Mouse (Mus musculus) kidney, adult 18-20 months (tissue): ENCODE measurements around the gene Gm20388.

Experiments used
- DNase-seq: peaks from one replicate; pipeline ENCODE4 v3.0.0; 2021

Gene Gm20388

GRCm38 (mm10) chr8:124045856-124046255 is 4135.2 kb downstream of the Gm20388 start:
- no peak for DNase-seq

DNA sequence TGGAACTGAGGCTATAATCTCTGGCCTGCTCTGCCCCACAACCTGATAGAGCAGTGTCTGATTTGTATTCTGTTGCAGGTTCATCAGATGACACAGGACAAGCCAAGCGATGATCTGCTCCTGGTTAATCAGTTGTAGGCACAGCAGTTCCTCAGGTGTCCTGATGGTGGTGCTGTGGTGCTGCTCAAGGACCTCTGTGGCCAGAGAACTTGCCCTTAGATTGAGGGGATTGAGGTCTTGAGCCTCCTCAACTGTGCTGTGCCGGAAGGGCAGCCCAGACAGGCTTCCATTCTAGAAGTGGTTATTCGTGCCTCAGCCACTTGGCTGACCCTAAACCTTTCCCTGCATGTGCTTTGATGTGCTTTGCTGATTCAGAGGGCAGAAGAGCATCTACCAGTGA is 4141.5 kb downstream of the Gm20388 start:
- peak; percentile 77 for DNase-seq

GRCm38 (mm10) chr8:124052568-124052967 is 4141.9 kb downstream of the Gm20388 start:
- DNase-seq = no peak

- DNase-seq = no peak
Measured at GRCm38 (mm10) chr8:124056832-124057655, 4146.4 kb downstream of the Gm20388 start.

DNA sequence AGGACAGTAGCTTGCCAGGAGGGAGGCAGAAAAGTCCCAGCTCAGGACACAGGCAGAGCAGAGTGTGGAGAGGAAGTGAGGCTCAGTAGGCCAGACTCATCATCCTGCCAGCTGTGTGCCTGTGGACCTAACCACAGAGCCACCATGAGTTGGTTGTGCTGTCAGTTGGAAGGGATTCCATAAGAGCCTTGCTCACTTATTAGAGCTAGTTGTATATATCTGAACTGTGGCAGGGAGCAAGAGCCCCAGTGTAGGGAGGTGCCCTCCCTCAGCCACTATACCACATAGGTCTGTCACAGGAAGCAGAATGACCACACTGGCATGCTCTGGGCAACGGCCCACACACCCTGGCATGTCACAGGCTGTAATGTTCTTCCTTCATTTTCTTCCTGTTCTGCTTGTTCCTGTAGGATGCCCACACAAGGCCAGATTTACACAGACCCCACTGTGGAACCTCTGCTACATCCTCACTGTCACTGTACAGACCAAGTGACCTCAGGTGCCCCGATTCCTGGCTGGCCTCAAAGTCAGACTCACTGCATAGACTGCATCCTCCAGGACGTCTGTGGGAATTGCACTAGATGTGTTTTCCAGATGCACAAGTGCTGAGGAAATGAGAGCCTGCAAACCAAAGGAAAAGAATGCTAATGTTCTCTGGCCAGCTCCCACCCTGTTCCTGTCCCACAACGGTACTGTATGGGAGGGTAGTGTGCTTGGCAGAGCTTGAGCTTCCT is 4155.9 kb downstream of the Gm20388 start:
- no peak for DNase-seq

DNA sequence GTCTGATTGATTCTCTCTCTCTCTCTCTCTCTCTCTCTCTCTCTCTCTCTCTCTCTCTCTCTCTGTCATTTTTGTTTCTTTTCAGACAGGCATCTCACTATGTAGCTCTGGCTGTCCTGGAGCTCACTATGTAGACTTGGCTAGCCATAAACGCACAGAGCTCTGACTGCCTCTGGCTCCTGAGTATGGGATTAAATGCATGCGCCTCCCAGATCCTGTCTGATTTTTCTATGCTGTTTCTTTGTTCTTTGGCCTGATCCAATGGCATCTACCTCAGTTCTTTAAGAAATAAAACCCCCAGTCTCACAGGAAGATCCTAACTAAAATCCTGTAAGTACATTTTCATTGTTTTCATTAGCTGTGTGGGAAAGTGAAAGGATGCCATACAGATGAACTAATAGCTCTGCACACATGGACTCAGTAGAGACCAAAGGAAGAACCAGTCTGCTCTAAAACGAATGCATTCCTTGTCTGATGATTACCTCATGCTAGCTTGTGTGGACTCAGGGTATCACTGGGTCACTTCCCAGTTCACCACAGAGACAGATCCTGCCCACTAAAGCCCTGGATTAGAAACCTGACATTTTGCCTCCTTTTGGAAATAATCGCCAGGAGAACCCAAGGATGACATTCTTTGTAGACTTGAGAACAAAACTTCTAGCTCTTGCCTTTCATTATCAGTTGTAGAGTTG is 4156.6 kb downstream of the Gm20388 start:
- no peak for DNase-seq

GRCm38 (mm10) chr8:124070363-124071324 is 4160.0 kb downstream of the Gm20388 start:
- no peak for DNase-seq

DNA sequence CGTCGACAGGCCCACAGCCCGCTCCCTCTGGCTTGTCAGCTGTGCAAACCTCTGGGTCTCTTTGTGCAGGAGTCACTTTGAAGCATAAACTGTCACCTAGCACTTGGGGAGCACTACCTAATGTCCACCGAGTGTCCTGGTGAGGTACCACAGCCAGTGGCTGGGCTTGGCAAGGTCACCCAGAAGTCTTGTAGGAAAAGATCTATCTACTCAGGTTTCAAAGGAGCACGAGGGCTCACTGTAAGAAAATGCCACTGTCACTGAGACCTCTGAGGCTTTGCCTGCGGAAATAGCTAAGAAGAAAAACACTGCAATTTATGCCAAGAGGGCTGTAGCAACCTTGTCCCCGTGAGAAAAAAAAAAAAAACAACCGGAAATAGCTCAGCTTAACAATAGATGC is 4165.3 kb downstream of the Gm20388 start:
- no peak for DNase-seq

DNA sequence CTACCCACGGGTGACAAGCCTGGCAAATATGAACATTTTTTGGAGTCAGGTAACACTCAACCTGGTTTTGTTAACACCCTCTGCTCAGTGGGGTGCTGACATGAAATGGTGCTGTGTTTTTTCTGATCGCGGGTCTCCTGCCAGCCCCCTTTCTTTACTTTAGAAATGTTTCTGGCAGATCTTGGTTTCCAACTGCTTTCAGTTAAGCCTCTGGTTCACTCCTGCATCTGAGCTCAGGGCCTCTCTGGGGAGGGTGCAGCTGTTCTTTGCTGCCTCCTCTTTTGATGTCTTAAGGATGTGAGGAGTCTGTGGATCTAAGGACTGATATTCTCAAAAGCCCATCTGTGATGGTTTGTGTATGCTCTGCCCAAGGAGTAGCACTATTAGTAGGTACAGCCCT is 4165.8 kb downstream of the Gm20388 start:
- DNase-seq = no peak

- no peak for DNase-seq
Measured at GRCm38 (mm10) chr8:124077377-124077776, 4166.7 kb downstream of the Gm20388 start.

DNA sequence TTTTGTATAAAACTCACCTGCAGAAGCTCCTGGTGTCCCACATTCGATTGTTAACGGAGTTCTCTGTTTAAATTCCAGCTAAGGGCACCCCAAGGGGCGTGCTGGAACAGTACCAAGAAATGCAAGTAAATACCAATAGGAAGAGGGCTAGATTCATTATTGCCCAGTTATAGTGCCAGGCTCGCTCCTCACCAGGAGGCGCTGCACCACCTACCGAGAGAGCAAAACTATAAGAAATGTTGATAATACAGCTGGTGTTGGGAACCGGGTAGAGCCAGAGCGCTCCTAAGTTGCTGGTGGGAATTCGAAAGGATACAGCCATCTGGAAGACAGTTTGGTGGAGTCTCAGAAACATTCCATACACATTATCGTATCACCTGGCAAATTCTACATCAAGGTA is 4167.4 kb downstream of the Gm20388 start:
- DNase-seq = no peak

DNA sequence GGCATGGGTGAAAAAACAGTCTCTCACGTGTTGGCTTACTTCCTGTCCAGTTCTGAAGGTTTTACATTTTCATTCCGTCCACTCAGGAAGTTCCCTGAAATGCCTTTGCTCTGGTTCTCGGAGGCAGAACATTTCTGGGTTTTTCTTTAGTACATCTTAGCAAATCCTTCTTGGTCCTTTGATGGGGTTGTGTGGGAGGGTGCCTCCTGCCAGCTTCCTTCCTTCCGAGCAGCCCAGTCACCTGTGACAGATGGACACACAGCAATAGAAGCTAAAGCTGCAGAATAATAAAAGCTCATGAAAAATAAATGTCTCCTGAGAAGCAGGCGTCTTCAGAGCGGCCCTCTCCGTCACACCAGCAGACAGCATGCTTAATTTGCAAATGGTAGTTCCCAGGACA is 4168.3 kb downstream of the Gm20388 start:
- no peak for DNase-seq

GRCm38 (mm10) chr8:124080467-124081326 is 4170.1 kb downstream of the Gm20388 start:
- no peak for DNase-seq

GRCm38 (mm10) chr8:124082616-124083015 is 4172.0 kb downstream of the Gm20388 start:
- no peak for DNase-seq

DNA sequence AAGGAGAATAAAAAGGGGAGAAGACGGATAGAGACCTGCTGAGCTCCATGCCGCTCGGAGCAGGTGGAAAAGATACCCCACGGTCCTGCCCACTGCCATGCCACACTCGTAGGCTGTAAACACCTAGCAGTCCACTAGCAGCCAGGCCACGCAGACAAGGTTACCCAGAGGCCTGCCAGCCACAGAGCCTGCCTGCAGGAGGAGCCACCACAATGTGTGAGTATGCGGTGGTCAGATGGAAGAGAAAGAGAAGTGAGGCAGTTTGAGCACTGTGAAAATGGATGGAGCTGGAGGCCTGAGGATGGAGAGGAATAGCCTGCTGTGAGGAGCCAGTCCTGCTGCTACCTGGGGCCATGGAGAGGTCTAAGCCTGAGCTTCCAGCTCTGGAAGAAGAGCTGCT is 4173.0 kb downstream of the Gm20388 start:
- DNase-seq = no peak

GRCm38 (mm10) chr8:124085668-124086067 is 4175.0 kb downstream of the Gm20388 start:
- DNase-seq = no peak

DNA sequence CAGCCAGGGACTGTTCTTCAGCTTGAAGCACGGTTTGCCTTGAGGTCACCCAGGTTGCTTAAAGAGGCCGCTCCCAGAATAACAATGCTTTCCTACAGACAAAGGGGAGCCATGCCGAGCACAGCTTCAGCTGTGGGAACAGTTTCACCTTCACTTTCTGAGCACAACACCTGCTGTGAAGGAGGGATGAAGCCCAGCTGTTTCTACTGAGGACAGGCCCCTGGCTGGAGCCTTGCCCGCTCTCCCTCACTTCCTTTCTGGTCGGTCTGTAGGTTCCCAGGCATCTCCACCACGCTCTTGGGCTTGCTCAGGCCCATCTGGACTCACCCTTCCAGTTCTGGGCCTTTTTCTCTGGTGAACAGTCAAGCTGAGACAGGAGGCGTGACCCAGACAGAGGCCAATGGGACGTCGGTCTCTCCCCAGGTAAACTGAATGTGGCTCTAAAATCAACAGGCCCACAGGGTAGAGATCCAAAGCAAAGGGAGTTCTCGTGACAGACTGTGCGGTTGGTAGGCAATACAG is 4177.5 kb downstream of the Gm20388 start:
- no peak for DNase-seq

GRCm38 (mm10) chr8:124089016-124089415 is 4178.4 kb downstream of the Gm20388 start:
- DNase-seq = no peak

GRCm38 (mm10) chr8:124090473-124090872 is 4179.8 kb downstream of the Gm20388 start:
- DNase-seq = no peak

DNA sequence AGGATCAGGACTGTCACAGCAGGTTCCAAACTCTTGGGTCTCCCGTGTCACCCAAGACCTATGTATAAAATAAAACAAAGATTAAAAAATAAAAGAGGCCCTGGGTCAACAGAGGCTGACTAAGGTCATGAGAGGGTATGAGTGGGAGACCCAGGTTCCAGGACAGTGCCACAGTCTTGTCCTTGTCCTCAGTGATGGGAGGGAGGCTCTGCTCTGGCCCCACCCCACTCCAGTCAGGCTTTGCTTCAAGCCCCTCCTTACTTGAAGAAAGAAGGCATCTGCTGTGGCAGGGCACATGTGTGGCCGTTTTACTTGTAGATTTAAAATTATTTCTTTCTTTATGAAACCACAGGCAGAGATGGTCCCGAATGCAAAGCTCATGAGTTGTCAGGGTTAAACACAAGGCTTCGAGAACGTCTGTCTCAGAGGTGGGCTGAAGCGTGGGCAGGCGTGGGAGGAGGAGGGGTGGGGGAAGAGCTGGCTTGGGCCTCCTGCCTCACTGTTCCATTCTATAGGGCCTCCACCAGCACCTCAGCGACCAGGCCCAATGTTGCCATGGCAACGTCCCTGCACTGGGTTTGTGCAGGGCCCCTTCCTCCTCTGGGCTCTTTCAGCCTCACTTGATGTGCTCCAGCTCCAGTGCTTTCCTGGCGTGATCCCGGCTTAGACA is 4188.4 kb downstream of the Gm20388 start:
- no peak for DNase-seq

DNA sequence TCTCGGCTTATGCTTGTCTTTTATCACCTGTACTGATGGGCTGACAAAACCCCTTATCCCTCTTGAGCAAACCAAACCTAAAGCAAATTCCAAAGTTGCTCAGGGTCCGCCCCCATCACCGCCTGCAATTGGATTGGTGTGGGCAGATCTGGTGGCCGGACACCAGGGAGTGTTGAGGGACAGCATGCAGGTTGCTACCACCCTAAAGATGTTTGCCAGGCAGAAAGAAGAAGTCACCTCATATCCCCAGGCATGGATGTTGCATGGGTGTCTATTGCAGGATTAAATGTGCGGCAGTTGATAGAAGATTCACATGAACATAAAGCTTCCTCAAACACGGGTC is 4189.0 kb downstream of the Gm20388 start:
- no peak for DNase-seq
